Mouse (Mus musculus) heart, postnatal 0 days (tissue): Measurements from ENCODE around the gene RPS10-NUDT3.

Experiments
- CTCF ChIP-seq: IDR thresholded peaks from 2 replicates; pipeline ENCODE4 v1.5.1; 2016; ENCODE audit warnings: antibody characterized with exemption, control low read depth, low read depth
- EP300 ChIP-seq: IDR thresholded peaks from 2 replicates; pipeline ENCODE4 v1.6.1; 2016; ENCODE audit warnings: antibody characterized with exemption, low read depth

DNA sequence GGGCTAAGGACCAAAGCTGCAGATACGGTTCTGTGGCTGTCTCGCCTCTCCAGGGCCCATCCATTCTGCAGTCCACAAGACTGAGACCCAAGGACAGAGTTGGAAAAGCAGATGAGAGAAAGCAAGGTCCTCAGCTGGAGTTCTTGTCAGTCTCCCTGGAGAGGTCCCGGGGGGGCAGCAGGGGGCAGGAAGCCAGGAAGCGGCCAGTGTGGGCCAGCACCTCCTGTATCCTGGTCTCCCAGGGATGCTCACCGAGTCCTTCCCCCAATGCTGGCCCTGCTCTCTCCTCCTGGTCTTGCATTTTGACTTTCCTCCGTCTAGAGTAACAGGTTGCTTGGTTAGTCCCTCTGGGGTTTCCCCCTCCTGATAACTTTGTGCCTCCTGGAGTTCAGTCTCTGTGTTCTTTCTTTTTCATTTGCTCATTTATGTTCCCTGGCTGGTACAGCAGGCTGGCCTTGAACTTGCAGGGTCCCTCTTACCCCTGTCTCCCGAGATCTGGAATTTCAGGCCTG lies 88.4 kb downstream of the RPS10-NUDT3 start:
- TF ChIP-seq CTCF, result no peak
- TF ChIP-seq EP300, result no peak
